Mouse (Mus musculus) CH12.LX (cell line): ENCODE measurements around the gene H2-DMa. TPM values are rescaled to one million over a fixed set of nuclear protein-coding genes. Genes with fewer than 3 reads are reported as not detected.

Source experiments
- DNase-seq: peaks from one replicate; pipeline ENCODE4 v3.0.0-alpha.2; 2013; ENCODE audit errors: extremely low read depth
- H3K27ac ChIP-seq: 2 replicates; pipeline ENCODE4 v1.5.1; 2012; ENCODE audit warnings: low read depth, mild to moderate bottlenecking, control low read depth, moderate library complexity; ENCODE audit not compliant: insufficient read depth
- H3K27me3 ChIP-seq: replicated peaks from 2 replicates; pipeline ENCODE3; 2012; ENCODE audit warnings: inconsistent platforms
- H3K36me3 ChIP-seq, 2 experiments: replicated peaks in 1 of 2; 2 replicates each; pipeline versions ENCODE3 to v1.6.1; 2012; ENCODE audit warnings: inconsistent platforms in 1 of 2, low read length in 1 of 2, mild to moderate bottlenecking in 1 of 2, mixed read lengths in 1 of 2, moderate library complexity in 1 of 2; ENCODE audit not compliant: control insufficient read depth in 1 of 2, insufficient read depth in 1 of 2
- H3K4me1 ChIP-seq, 2 experiments: 2 replicates each; pipeline ENCODE4 v1.6.1; 2012; ENCODE audit warnings: inconsistent platforms in 1 of 2, moderate library complexity in 1 of 2; ENCODE audit not compliant: insufficient read depth in 2 of 2, control insufficient read depth in 1 of 2
- H3K4me2 ChIP-seq: 2 replicates; pipeline ENCODE4 v1.6.1; 2012; ENCODE audit warnings: low read depth, mild to moderate bottlenecking, control low read depth; ENCODE audit not compliant: poor library complexity, insufficient read depth, severe bottlenecking
- H3K4me3 ChIP-seq, 3 experiments: fragments of 150-350 bp in 1 of 3; sonication (generic) in 1 of 3; replicated peaks in 1 of 3; 2 replicates each; pipeline versions ENCODE3 to v1.5.1; 2011 to 2012; ENCODE audit warnings: low read depth in 2 of 3, low read length in 2 of 3, mild to moderate bottlenecking in 2 of 3, moderate library complexity in 2 of 3, control low read depth in 1 of 3, improper control_type of control experiment in 1 of 3, inconsistent platforms in 1 of 3, mixed read lengths in 1 of 3; ENCODE audit not compliant: poor library complexity in 1 of 3
- H3K79me2 ChIP-seq: replicated peaks from 2 replicates; pipeline ENCODE4 v1.6.1; 2012; ENCODE audit warnings: mild to moderate bottlenecking, moderate library complexity; ENCODE audit not compliant: control insufficient read depth, poor library complexity, insufficient read depth, severe bottlenecking; ENCODE audit errors: extremely low read depth
- H3K9ac ChIP-seq: 2 replicates; pipeline ENCODE4 v1.6.1; 2012; ENCODE audit warnings: low read depth, mild to moderate bottlenecking, control low read depth, moderate library complexity; ENCODE audit not compliant: insufficient read depth
- H3K9me3 ChIP-seq: replicated peaks from 2 replicates; pipeline ENCODE3; 2012; ENCODE audit warnings: low read length, inconsistent platforms, mixed read lengths
- CHD1 ChIP-seq: IDR thresholded peaks from 2 replicates; pipeline ENCODE4 v1.6.1; 2012; ENCODE audit warnings: low read depth, low read length, improper control_type of control experiment, inconsistent platforms
- CTCF ChIP-seq, 2 experiments: IDR thresholded peaks in 1 of 2; conservative IDR thresholded peaks in 1 of 2; 2 replicates each; pipeline ENCODE4 v1.5.1; 2011 to 2012; ENCODE audit warnings: low read depth in 2 of 2, low read length in 2 of 2, improper control_type of control experiment in 1 of 2, inconsistent platforms in 1 of 2, mild to moderate bottlenecking in 1 of 2, moderate library complexity in 1 of 2
- ETS1 ChIP-seq: conservative IDR thresholded peaks from 2 replicates; pipeline ENCODE4 v1.6.1; 2012; ENCODE audit warnings: low read depth, mild to moderate bottlenecking, inconsistent platforms, low read length, improper control_type of control experiment, moderate library complexity
- HCFC1 ChIP-seq: IDR thresholded peaks from 2 replicates; pipeline ENCODE4 v1.6.1; 2012; ENCODE audit warnings: low read depth, mild to moderate bottlenecking, inconsistent platforms, low read length, improper control_type of control experiment
- JUN ChIP-seq: IDR thresholded peaks from 2 replicates; pipeline ENCODE4 v1.6.1; 2011; ENCODE audit warnings: low read depth, mild to moderate bottlenecking, low read length, improper control_type of control experiment, moderate library complexity; ENCODE audit not compliant: insufficient read depth
- JUND ChIP-seq: conservative IDR thresholded peaks from 2 replicates; pipeline ENCODE4 v1.6.1; 2011; ENCODE audit warnings: low read depth, low read length, improper control_type of control experiment
- KAT2A ChIP-seq: IDR thresholded peaks from 2 replicates; pipeline ENCODE4 v1.6.1; 2012; ENCODE audit warnings: low read length, improper control_type of control experiment, inconsistent platforms; ENCODE audit not compliant: insufficient replicate concordance
- MAFK ChIP-seq: IDR thresholded peaks from 2 replicates; pipeline ENCODE4 v1.6.1; 2011; ENCODE audit warnings: low read length, improper control_type of control experiment; ENCODE audit not compliant: insufficient replicate concordance
- MAZ ChIP-seq: IDR thresholded peaks from 2 replicates; pipeline ENCODE4 v1.6.1; 2012; ENCODE audit warnings: low read depth, mild to moderate bottlenecking, inconsistent platforms, low read length, improper control_type of control experiment, moderate library complexity
- MEF2A ChIP-seq: IDR thresholded peaks from 2 replicates; pipeline ENCODE4 v1.6.1; 2014; ENCODE audit warnings: low read depth, mild to moderate bottlenecking, inconsistent platforms, low read length, improper control_type of control experiment, borderline replicate concordance
- MXI1 ChIP-seq: IDR thresholded peaks from 2 replicates; pipeline ENCODE4 v1.6.1; 2011; ENCODE audit warnings: mild to moderate bottlenecking, low read depth, low read length, improper control_type of control experiment
- NELFE ChIP-seq: IDR thresholded peaks from 2 replicates; pipeline ENCODE4 v1.6.1; 2011; ENCODE audit warnings: low read depth, low read length, improper control_type of control experiment
- NRF1 ChIP-seq: IDR thresholded peaks from 2 replicates; pipeline ENCODE4 v1.6.1; 2014; ENCODE audit warnings: low read depth, mild to moderate bottlenecking, inconsistent platforms, low read length, improper control_type of control experiment, moderate library complexity
- PAX5 ChIP-seq: IDR thresholded peaks from 2 replicates; pipeline ENCODE4 v1.6.1; 2012; ENCODE audit warnings: low read length, inconsistent platforms, mixed read lengths
- POLR2A ChIP-seq: IDR thresholded peaks from 2 replicates; pipeline ENCODE4 v1.6.1; 2011; ENCODE audit warnings: low read depth, mild to moderate bottlenecking, improper control_type of control experiment, low read length
- POLR2AphosphoS2 ChIP-seq: IDR thresholded peaks from 2 replicates; pipeline ENCODE4 v1.6.1; 2011; ENCODE audit warnings: low read depth, low read length, improper control_type of control experiment
- RAD21 ChIP-seq: IDR thresholded peaks from 2 replicates; pipeline ENCODE4 v1.6.1; 2011; ENCODE audit warnings: low read depth, mild to moderate bottlenecking, low read length, improper control_type of control experiment, moderate library complexity
- RCOR1 ChIP-seq: conservative IDR thresholded peaks from 2 replicates; pipeline ENCODE4 v1.6.1; 2012; ENCODE audit warnings: low read depth, mild to moderate bottlenecking, inconsistent platforms, low read length, improper control_type of control experiment
- SIN3A ChIP-seq: IDR thresholded peaks from 2 replicates; pipeline ENCODE4 v1.6.1; 2012; ENCODE audit warnings: low read length, improper control_type of control experiment, inconsistent platforms
- SMC3 ChIP-seq: IDR thresholded peaks from 2 replicates; pipeline ENCODE4 v1.6.1; 2011; ENCODE audit warnings: low read depth, low read length, improper control_type of control experiment
- TBP ChIP-seq: conservative IDR thresholded peaks from 2 replicates; pipeline ENCODE4 v1.6.1; 2011; ENCODE audit warnings: low read depth, low read length, improper control_type of control experiment
- TCF12 ChIP-seq: IDR thresholded peaks from 2 replicates; pipeline ENCODE4 v1.6.1; 2014; ENCODE audit warnings: low read depth, mild to moderate bottlenecking, inconsistent platforms, low read length, improper control_type of control experiment
- UBTF ChIP-seq: IDR thresholded peaks from 2 replicates; pipeline ENCODE4 v1.6.1; 2012; ENCODE audit warnings: low read depth, mild to moderate bottlenecking, inconsistent platforms, low read length, improper control_type of control experiment, moderate library complexity
- ZC3H11A ChIP-seq: IDR thresholded peaks from 2 replicates; pipeline ENCODE4 v1.6.1; 2012; ENCODE audit warnings: low read depth, mild to moderate bottlenecking, inconsistent platforms, low read length, improper control_type of control experiment
- ZMIZ1 ChIP-seq: IDR thresholded peaks from 2 replicates; pipeline ENCODE4 v1.6.1; 2012; ENCODE audit warnings: low read depth, mild to moderate bottlenecking, inconsistent platforms, low read length, improper control_type of control experiment
- ZNF384 ChIP-seq: IDR thresholded peaks from 2 replicates; pipeline ENCODE4 v1.6.1; 2012; ENCODE audit warnings: low read depth, low read length, improper control_type of control experiment, inconsistent platforms
- dilution Hi-C: fragments of 300-500 bp; cut with MboI; formaldehyde crosslinking; loops from 2 replicates; pipeline ENCODE4 v1.14.3; 2020; ENCODE audit warnings: low sequenced_read_pairs; ENCODE audit not compliant: extremely low pct_unique_long_range_greater_than_20kb, extremely low pct_ligation_motif_present
- in situ Hi-C: fragments of 300-500 bp; cut with MboI; formaldehyde crosslinking; loops from 3 replicates; pipeline ENCODE4 v1.14.3; 2019; ENCODE audit warnings: low sequenced_read_pairs, low pct_ligation_motif_present, low pct_unique_long_range_greater_than_20kb, mixed read lengths
- polyA plus RNA-seq: library from polyadenylated mRNA; unstranded; fragments of >175 nt; gene quantifications from 2 replicates; pipeline ENCODE4 v1.2.1, GENCODE M21; 2012; ENCODE audit warnings: low read depth; ENCODE audit not compliant: insufficient read length
- total RNA-seq, 2 experiments: library from RNA; depleted of rRNA; stranded (reverse); fragments of 300-350 nt in 1 of 2; fragments of >200 nt in 1 of 2; gene quantifications; 2 replicates each; pipeline ENCODE4 v1.2.3; 2012 to 2014

Gene H2-DMa
- total and polyA plus RNA-seq, 3 experiments = 67.7 to 119 (median 112) TPM

DNA sequence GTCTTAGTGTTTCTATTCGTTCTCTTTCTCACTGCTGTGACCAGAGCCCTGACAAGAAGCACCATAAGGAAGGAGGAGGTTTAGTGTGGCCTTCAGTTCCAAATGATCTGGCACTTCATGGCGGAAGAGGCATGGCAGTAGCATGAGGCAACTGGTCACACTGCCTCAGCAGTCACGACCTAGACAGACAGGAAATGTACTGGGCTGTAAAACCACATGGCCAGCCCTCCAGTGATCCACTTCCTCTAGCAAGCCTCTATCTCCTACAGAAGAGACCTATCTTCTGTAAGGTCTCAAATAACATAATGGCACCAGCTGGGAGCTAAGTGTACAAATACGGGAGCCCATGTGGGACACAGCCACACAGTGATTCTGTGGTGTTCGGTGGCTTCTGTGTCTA, 47.2 kb upstream of the H2-DMa start:
- no peak overlapping the region for H3K27ac ChIP-seq
- TF ChIP-seq RCOR1 (no peak), POLR2AphosphoS2 (no peak), RAD21 (no peak), MXI1 (no peak), ZNF384 (no peak), TCF12 (no peak), UBTF (no peak), SIN3A (no peak), JUND (no peak), MAFK (no peak)
- TF ChIP-seq, all 38 proteins: peak for 0
- Histone ChIP-seq H3K27me3 (peaks cover 1% of the 10 kb centered on the region), H3K4me1 (peaks cover 0 to 14% of the 10 kb centered on the region in 2 experiments; a peak in 2 of 4 replicates), H3K4me2 (no peak overlapping the region), H3K4me3 (no peak overlapping the region), H3K79me2 (no peaks in the 10 kb centered on the region), H3K9me3 (no peaks in the 10 kb centered on the region), H3K36me3 (peaks cover 0 to 11% of the 10 kb centered on the region in 2 experiments), H3K9ac (no peak overlapping the region)
- DNase-seq = no peak
- dilution Hi-C loops (no loop called here), in situ Hi-C loops (no loop called here)

DNA sequence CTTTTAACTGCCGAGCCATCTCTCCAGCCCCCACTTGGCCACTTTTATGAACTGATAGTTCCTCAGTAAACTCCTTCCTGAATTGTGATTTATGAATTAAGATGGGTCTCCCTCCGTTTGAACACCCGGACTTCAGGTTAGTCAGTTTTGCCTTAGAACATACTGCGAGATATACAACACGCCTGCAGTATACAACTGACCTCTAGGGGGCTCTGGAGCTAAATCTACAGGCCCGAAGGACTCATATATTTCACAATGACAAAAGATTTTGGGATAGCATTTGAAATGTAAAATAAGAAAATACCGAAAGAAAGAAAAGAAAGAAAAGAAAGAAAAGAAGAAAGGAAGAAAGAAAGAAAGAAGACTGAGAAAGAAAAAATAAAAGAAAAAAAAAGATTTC, 44.1 kb upstream of the H2-DMa start:
- Histone ChIP-seq H3K4me1 (peaks cover 3 to 28% of the 10 kb centered on the region in 2 experiments; a peak in 3 of 4 replicates), H3K4me2 (no peak overlapping the region), H3K79me2 (no peaks in the 10 kb centered on the region), H3K9ac (no peak overlapping the region), H3K27me3 (peaks cover 4% of the 10 kb centered on the region), H3K4me3 (no peak overlapping the region), H3K27ac (no peak overlapping the region), H3K9me3 (no peaks in the 10 kb centered on the region), H3K36me3 (peaks cover 0 to 4% of the 10 kb centered on the region in 2 experiments)
- in situ Hi-C loops (no loop called here), dilution Hi-C loops (no loop called here)
- peak; percentile 78 for DNase-seq
- TF ChIP-seq MEF2A (no peak), CHD1 (no peak), ZC3H11A (no peak), SMC3 (peak; percentile 43), UBTF (no peak), SIN3A (no peak), RCOR1 (0 out of 2 replicates have a peak, but pooled peaks have one; percentile 23), ZNF384 (no peak), MAZ (no peak), RAD21 (peak; percentile 45), NELFE (no peak), CTCF (conservative IDR thresholded peaks at IDR 0.05 in 1 of 2, IDR thresholded peaks at IDR 0.05 in 1 of 2; ENCODE audit: low read depth in 2 of 2, low read length in 2 of 2) (peak; percentile 59 to 79; a peak in 3 of 4 replicates), HCFC1 (no peak), JUN (no peak), TBP (no peak), POLR2A (no peak), KAT2A (no peak), ZMIZ1 (no peak), ETS1 (no peak), NRF1 (no peak), PAX5 (no peak)
